Mouse (Mus musculus): ENCODE results near the gene Olfr381. TPM values are rescaled to one million over a fixed set of nuclear protein-coding genes. Genes with fewer than 3 reads are reported as not detected.
"Not testable (repeated sequence)": the region's sequence is repeated elsewhere in the genome, so short reads cannot be mapped to it uniquely, and the experiment has no call there.

Olfr381 gene
- not detected in 2 replicates for polyA plus RNA-seq (2012; rRNA removed)

DNA sequence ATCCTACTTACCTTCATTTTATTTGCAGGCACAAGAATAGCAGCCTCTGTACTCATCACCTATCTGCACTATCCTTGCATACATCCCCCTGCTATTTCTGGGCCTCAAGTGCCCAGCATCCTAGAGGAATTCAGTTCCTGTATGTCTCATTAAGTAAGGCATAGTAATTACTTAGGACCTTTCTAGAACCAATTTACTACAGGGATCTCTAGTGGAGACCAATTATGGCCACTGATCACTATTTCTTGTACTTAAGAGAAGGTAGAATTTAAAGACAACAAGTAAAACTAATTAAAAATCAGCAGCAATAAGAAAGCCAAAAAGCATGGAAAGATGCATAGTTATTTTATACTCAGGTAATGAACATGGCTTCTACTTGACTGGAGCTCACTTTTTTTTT is at the start of gene Olfr381:
Gene Olfr381 (minus strand): TSS at position 101 of the 400 bp plus-strand sequence.
- Histone ChIP-seq H3K27ac (ENCODE audit: insufficient read depth, low read depth, low read length) (no peak within 1 kb of the TSS), H3K27me3 (ENCODE audit: control insufficient read depth, insufficient read depth, low read length) (no peaks in the 10 kb centered on the region), H3K4me3 (ENCODE audit: low read depth, low read length) (no peak within 1 kb of the TSS), H3K36me3 (ENCODE audit: control insufficient read depth, insufficient read depth, low read length) (no peaks in the 10 kb centered on the region), H3K4me1 (ENCODE audit: control insufficient read depth, insufficient read depth, insufficient read length, low read length) (no peaks in the 10 kb centered on the region)
- no peak for TF ChIP-seq POLR2A (IDR thresholded peaks at IDR 0.05; ENCODE audit: low read depth, low read length)
- TF ChIP-seq CTCF (IDR thresholded peaks at IDR 0.05; ENCODE audit: extremely low read depth, insufficient read length, insufficient replicate concordance, low read depth, low read length): no peak

DNA sequence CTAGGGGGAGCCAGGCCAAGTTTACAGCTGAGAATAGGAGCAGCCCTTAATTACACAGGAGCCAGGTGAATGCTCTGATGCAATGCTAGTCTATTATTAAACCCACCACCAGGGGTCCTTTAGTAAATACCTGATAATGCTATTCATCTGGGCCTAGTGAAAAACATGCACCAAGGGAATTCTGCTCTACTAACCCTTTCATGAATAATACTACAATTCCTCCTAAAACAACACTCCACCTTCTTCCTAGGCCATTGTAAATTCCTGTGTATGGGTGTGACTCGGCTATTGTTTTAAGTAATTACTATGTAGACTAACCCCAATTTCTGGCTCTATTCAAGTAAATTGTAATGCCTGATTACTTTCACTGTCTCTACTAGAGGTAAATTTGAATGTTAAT is 37.6 kb upstream of the Olfr381 start:
- WGBS: 75% methylated on average over 1 of the region's 1 CpGs
- not testable (repeated sequence) for H3K4me1 ChIP-seq (ENCODE audit: control insufficient read depth, insufficient read depth, insufficient read length, low read length); H3K27ac ChIP-seq (ENCODE audit: insufficient read depth, low read depth, low read length)

DNA sequence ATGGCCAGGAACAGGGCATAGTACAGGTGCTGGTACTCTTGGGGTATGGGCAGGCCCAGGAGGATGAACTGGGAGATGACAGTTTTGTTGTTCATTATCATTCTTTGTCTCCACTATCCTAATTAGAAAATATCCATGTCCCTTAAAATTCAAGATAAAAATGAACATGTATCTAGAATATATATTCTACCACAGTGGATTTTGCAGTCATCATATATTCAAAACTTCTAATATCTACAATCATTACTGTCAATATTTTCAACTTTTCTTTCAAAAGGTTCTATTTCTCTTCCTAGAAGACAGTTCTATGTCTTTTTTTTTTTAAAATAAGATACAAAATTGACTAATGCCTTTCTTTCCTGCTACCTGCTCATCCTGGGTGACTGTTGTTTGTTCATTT is 25.7 kb upstream of the Olfr381 start, which contains the start of gene Olfr382:
Gene Olfr382 (minus strand): TSS at position 101 of the 400 bp plus-strand sequence.
- Histone ChIP-seq H3K4me1 (ENCODE audit: control insufficient read depth, insufficient read depth, insufficient read length, low read length) (no peaks in the 10 kb centered on the region), H3K4me3 (ENCODE audit: low read depth, low read length) (no peak within 1 kb of the TSS), H3K36me3 (ENCODE audit: control insufficient read depth, insufficient read depth, low read length) (no peaks in the 10 kb centered on the region), H3K27ac (ENCODE audit: insufficient read depth, low read depth, low read length) (no peak within 1 kb of the TSS), H3K27me3 (ENCODE audit: control insufficient read depth, insufficient read depth, low read length) (no peaks in the 10 kb centered on the region)
- no peak for TF ChIP-seq POLR2A (IDR thresholded peaks at IDR 0.05; ENCODE audit: low read depth, low read length)
- TF ChIP-seq CTCF (IDR thresholded peaks at IDR 0.05; ENCODE audit: extremely low read depth, insufficient read length, insufficient replicate concordance, low read depth, low read length): no peak

More for the DNA sequence above, 37.6 kb upstream of the Olfr381 start:
- not testable (repeated sequence) for H3K27me3 ChIP-seq (ENCODE audit: control insufficient read depth, insufficient read depth, low read length); H3K36me3 ChIP-seq (ENCODE audit: control insufficient read depth, insufficient read depth, low read length); H3K4me3 ChIP-seq (ENCODE audit: low read depth, low read length)

DNA sequence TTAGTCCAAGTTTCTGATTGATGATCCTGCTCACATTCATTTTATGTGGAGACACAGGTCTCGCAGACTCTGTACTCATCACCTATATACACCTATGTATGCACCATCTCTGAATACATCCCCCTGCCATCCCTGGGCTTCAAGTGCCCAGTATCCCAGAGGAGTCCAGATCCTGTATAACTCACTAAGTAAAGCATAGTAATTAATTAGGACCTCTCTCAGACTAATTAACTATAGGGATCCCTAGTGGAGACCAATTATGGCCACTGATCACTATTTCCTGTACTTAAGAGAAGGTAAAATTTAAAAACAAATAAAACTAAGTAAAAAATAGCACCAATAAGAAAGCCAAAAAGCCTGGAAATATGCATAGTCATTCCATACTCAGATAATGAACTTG is 34.0 kb downstream of the Olfr381 start, which contains the start of gene Olfr380:
Gene Olfr380 (minus strand): TSS at position 101 of the 400 bp plus-strand sequence.
- H3K27me3 ChIP-seq (ENCODE audit: control insufficient read depth, insufficient read depth, low read length): no peaks in the 10 kb centered on the region
- no peak within 1 kb of the TSS for H3K4me3 ChIP-seq (ENCODE audit: low read depth, low read length)
- no peak within 1 kb of the TSS for H3K27ac ChIP-seq (ENCODE audit: insufficient read depth, low read depth, low read length)
- H3K4me1 ChIP-seq (ENCODE audit: control insufficient read depth, insufficient read depth, insufficient read length, low read length): no peaks in the 10 kb centered on the region
- WGBS: 96% methylated on average over 1 of the region's 1 CpGs
- H3K36me3 ChIP-seq (ENCODE audit: control insufficient read depth, insufficient read depth, low read length): no peaks in the 10 kb centered on the region
- TF ChIP-seq POLR2A (IDR thresholded peaks at IDR 0.05; ENCODE audit: low read depth, low read length) (no peak), CTCF (IDR thresholded peaks at IDR 0.05; ENCODE audit: extremely low read depth, insufficient read length, insufficient replicate concordance, low read depth, low read length) (no peak)

Other genes starting within 250 kb of the Olfr381 start
- gene Trpv3, start 224.2 kb downstream of the Olfr381 start, polyA plus RNA-seq (2012; rRNA removed): 0.17 and 0.86 TPM in 2 replicates
- gene Aspa, start 162.0 kb downstream of the Olfr381 start, polyA plus RNA-seq (2012; rRNA removed): 1.4 and 9.3 TPM in 2 replicates
- not detected in 2 replicates for gene Gm49340, start 161.9 kb downstream of the Olfr381 start, polyA plus RNA-seq (2012; rRNA removed)
- not detected in 2 replicates for gene Spata22, start 161.9 kb downstream of the Olfr381 start, polyA plus RNA-seq (2012; rRNA removed)
- gene Olfr20, start 140.8 kb downstream of the Olfr381 start, polyA plus RNA-seq (2012; rRNA removed): 0.22 TPM in 1 of 2 replicates, not detected in the other
- not detected in 2 replicates for gene Olfr376, start 120.4 kb downstream of the Olfr381 start, polyA plus RNA-seq (2012; rRNA removed)
- gene Olfr1, start 92.0 kb downstream of the Olfr381 start, polyA plus RNA-seq (2012; rRNA removed): not detected in 2 replicates
- not detected in 2 replicates for gene Olfr378, start 63.1 kb downstream of the Olfr381 start, polyA plus RNA-seq (2012; rRNA removed)
- gene Olfr380, start 34.1 kb downstream of the Olfr381 start, polyA plus RNA-seq (2012; rRNA removed): not detected in 2 replicates
- gene Olfr382, start 25.6 kb upstream of the Olfr381 start, polyA plus RNA-seq (2012; rRNA removed): not detected in 2 replicates
- gene Olfr385, start 101.4 kb upstream of the Olfr381 start, polyA plus RNA-seq (2012; rRNA removed): not detected in 2 replicates
- not detected in 2 replicates for gene Olfr384, start 107.0 kb upstream of the Olfr381 start, polyA plus RNA-seq (2012; rRNA removed)
- gene Zfp735, start 197.2 kb upstream of the Olfr381 start, polyA plus RNA-seq (2012; rRNA removed): not detected in 2 replicates